Mouse (Mus musculus) urinary bladder, postnatal 4 days (tissue): ENCODE measurements around the gene Gid8.
"Not testable (repeated sequence)": the region's sequence is repeated elsewhere in the genome, so short reads cannot be mapped to it uniquely, and the experiment has no call there.

Experiments used
- DNase-seq, 2 experiments: peaks; one replicate each; pipeline ENCODE4 v3.0.0; 2021 to 2022; ENCODE audit warnings: low spot score in 2 of 2

The Gid8 gene

DNA sequence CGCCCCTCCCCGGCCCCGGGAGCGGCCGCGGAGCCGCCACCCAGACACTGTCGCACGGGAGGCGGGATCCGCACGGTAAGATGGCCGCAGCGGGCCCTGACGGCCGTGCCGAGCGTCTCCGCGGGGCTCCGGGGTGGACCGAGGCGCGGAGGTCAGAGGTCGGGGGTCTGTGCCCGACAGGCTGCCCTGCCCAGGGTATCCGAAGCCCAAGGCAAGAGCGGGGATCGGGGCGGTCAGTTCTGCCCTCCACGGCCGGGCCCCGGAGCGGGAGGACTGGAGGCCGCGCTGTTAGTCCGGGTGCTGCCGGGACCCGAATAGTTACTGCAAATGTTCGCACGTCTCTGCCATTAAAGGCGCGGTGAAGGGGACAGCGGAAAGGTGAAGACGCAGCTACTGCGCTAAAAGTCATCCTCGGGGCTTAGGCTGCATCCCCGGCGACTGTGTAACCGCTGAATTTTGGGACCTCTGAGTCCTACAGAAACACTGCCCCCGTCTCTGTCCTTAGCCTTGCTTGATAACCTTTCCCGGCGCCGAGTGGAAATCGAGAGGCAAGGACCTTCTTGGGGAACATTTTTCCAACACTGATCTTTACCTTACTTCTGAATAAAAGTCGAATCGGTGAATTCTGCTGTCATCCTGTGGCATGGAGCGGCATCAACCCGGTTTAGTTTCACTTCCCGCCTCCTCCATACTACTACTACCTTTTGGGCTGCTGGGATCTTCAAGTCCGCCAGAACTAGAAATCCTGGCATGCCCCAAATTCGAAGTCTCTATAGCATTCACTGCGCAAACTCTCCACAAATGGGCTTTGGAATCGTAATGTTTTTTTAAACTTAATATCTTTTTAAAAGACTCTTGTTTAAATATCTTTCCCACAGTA lies 599 bp downstream of the Gid8 start:
- DNase-seq, result no peak

DNA sequence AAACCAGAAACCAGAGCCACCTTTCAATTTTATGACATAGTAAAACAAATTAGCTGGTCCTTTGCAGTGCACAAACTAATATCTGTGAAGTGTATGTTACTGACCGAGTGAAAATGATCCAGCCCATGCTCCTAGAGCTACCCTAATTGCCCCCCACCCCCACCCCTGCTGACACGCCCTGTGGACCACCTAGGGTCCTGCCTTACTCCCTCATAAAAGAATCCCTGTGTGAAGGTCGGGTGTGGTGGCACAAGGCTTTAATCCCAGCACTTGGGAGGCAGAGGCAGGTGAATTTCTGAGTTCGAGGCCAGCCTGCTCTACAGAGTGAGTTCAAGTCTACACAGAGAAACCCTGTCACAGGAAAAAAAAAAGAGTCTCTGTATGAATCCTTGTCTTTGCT lies 1.6 kb downstream of the Gid8 start:
- DNase-seq, result no peak

DNA sequence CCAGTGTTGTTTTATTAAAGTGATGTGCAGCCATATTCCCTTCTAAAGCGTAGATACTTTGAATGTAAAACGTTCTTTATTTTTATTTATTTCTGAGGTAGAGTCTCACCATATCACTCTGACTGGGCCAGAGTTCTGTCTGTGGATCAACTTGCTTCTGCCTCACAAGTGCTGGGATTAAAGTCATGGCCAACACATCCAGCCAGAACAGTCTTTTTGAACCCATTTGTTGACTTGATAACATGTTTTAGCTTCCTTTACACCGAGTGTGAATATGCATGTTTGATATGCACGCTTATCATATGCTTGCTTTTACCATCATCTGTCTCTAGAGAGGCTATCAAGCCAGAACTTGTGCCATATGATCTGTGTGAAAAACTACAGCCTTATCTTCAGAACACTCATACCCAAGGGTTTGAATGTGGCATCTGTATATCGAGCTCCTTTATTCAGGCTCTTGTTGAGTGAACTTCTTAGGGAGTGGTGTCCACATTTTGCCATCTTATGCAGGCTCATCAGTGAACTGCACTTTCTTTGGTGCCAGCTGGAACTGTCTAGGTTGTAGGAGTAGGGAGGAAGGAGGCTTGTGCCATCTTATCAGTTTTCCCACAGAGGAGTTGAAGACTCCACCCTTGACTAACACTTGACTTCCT lies 2.2 kb downstream of the Gid8 start:
- no peak for DNase-seq

DNA sequence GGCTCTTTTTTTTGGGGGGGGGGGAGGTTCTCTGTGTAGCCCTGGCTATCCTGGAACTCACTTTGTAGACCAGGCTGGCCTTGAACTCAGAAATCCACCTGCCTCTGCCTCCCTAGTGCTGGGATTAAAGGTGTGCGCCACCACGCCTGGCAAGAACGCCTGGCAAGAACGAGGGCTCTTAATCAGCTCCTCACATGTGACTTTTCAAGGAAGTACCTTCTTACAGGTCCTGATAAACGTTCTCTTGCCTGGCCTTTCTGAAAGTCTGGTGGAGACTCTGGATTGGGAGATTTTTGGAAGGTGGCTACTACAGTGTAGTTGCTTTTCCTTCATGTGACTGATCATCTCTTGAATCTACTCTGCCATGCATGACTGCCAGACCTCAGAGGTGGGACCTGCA lies 12.8 kb downstream of the Gid8 start:
- DNase-seq, result not testable (repeated sequence)

DNA sequence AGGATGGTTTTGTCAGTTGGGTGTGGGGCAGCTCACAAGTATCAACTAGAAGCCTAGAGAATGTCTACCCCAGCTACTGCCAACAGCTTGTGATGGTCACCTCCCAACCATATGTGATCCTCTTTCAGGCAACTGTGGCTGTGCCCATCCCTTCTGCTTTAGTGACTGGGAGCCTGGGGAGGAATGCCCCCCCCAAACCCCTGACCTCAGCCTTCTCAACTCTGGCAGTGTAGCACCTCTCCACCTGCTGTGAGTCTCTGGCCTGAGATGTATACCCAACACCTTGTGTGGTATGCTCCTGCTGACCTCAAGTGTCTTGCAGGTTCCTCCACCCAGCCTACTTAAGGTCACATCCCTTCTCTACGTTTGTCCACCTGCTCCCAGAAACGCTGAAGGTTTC lies 13.9 kb downstream of the Gid8 start:
- DNase-seq, result no peak

DNA sequence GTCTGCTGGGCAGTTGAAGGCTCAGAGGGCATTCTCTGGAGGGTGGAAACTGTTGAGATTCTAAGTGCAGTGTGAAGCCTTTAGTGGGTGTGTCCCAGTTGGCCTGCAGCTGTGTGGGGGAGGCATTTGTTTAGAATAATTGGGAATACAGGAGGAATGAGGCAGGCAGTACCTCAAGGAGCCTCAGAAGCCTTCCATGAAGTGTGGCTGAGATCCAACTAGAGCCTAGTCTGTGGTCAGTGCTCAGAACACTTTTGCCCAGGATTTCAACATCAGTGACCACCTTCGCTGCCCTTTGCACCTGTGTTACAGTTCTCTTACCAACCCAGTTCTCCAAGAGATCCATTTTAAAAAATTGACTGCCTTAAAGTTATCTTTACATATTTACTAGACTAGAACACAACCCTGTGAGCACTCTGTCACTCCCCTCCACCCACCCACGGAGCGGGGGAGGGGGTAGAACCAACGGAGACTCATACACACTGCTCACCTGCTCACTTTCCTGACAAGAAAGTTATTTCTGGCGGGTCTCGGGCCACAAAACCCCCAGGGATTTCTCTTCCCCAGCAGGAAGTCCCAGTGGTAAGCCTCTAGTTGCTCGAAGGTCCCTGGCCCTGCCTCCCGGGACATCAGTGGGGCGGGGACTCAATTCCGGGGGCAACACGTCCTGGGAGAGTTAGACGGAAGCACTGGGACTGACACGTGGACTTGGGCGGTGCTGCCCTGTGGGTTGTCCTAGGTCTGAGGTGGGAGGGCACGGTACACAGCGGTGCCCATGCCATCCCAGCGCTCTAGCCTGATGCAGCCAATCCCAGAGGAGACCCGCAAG lies 14.9 kb downstream of the Gid8 start, which contains the start of gene Slc17a9:
Gene Slc17a9, plus strand, starts transcription at position 679 of the 829 bp plus-strand sequence.
- peak in 1 of 2 experiments; percentile 54 for DNase-seq

DNA sequence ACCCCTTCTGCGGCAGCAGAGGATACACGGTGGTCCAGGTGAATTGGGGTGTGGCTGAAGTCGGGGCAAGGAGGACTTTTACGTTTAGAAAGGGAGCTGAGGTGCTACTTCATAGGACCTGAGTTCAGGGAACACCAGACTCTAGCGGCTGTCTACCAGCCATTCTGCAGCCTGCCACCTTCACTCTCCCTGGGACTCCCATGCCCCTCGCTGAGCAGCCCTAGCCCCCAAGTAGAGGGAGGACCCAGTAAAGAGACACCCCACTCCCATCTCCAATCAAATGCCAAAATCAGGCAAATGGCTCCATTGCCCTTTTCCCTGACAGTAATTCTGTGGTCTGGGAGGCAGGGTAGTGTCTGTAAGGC lies 15.5 kb downstream of the Gid8 start:
- DNase-seq, result no peak

DNA sequence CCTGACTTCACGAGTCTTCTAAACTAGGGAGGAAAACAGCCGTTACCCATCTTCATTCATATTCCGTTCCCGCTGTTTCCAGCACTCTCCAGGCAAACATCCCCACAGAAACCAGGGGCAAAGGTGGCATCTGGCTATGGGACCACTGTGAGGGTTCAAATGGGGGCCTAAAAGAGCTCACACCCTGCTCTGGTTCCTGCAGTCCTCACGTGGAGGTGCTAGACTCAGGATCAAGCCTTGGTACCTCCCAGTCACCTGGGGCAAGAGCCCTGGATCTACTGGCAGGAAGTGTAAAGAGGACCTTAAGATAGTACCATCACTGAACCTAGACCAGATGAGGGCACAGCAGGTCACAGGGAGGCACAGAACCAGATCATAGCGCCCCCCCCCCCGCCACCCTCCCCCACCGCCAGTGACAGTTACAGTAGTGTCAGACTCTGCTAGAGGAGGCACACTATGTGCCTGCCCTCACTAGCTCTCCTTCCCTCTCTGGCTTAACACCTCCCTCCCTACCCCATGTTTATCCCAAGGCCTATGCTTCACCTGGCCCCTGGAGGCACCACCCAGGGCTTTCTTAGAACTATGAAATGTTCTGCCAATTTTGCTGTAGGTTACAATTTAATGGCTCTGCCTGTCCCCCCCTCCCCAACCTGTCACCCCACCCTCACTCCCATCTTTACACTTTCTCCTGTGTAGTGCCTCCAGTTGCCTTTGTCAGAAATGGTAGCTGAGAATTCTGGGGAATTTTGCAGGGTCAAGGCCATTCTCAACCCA lies 16.1 kb downstream of the Gid8 start:
- DNase-seq, result no peak

DNA sequence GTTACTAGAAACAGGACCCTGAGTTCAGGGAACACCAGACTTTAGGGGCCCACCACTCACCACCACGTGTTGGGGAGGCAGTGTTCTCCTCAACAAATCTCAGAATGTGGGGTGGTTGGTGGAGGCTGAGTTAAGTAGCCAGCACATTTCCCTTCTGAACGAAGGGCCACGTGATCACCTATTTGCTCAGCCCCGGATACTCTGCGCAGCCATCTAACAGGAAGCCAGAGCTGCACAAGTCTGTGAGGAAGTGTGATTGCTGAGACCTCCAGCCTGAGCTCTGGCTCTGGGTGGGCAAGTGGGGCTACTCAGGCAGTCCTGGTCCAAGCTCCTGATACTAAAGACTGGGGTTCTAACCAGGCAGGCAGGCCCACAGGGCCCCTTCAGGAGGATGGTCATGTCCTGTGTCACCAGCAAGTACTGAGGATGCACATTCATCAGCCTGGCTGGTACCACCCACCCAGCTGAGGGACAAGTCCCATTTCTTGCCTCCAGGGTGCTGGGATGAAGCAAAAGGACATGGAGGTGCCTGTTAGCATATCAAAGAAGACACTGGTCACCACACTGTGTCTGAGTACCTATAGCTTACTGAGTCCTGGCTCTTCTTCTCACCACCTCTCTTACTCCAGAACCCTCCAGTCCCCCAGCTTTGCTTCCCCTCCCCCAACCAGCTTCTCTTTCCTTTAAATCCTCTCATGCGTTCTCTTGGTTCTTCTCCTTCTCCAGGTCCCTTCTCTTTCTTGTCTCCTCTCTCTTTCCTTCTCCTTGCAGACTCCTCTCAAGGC lies 16.9 kb downstream of the Gid8 start:
- no peak for DNase-seq

DNA sequence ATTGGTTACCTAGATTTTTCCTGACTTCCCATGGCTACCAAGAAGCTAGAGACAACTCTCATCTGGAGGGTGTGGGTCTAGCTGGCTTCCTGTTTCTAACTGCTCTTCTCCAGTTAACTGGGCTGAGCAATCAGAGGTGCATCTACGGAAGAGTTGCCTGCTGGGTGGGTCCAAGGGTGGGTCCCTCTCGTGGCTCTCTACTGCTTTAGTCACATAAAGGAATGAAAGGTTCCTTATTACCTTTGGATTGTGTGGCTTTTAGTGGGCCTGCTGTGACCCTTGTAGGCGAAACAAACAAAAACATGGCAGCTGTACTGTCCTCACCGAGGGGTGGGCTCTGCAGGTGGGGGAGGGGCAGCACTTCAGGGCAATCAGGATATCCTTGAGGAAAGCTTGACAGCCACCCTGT lies 17.7 kb downstream of the Gid8 start:
- no peak for DNase-seq

DNA sequence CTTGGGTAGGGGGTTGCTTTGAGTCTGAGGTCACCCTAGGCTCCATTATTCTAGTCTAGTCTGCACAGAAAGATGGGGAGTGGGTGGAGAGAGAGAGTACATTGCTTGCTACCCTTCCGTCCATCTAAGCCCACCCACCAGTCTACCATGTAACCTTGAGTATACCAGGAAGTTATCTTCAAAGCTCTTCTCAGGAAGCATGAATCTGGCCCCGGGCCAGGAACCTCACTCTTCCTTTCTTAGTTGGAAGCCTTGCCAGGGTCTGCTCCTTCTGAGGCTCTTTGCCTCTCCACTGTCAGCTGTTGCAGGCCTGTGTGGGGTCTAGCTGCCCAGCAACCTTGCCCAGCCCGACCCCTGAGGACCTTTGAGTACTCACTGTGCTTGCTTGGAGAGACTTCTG lies 21.1 kb downstream of the Gid8 start:
- DNase-seq, result no peak

DNA sequence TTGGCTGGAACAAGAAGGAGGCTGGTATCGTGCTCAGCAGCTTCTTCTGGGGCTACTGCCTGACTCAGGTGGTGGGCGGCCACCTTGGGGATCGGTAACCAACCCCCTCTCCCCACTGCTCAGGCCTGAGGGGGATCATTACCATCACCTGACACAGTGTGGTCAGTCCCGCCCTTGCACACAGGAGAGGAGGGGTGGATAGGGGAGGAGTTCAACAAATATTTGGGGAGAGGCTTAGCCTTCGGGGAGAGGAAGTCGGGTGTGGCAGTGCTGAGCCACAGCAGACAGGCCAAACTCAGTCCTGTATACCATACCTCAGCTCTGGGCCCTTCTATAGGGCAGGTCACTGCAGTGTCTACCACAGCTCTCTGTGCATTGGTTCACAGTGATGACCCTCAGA lies 22.1 kb downstream of the Gid8 start:
- DNase-seq, result no peak

DNA sequence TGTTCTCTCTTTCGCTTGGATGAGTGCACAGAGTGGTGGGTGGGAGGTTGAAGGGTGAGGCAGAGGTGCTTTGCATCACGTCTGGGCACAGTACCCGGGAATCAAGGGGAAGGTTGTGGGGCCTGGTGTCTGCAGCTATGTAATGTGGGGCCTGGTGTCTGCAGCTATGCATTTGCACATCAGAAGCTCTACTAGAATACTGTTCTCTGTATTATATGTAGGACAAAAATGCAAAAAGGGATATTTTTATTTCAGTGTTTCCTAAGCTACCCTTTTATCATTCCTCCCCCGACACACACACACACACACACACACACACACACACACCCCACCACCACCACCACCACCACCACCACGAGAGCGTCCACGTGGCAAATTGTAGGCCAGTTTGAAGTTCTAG lies 25.3 kb downstream of the Gid8 start:
- no peak for DNase-seq

DNA sequence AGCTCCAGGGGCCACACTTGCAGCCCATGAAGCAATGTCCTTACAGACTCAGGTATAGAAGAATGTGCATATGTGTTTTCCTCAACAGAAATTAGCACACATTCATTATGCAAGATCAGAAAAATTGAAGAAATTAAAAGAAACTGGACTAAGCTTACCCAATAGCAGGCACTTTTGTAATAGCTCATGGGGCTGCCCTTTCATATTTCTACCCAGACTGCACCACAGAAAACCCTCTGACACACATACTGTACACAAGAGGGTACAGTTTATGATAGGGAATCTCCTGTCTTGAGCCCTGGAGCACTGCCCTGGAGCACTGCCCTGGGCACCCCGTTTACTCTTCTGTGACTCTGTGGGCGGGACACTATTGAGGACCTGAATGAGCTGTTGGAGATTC lies 28.1 kb downstream of the Gid8 start:
- no peak for DNase-seq

DNA sequence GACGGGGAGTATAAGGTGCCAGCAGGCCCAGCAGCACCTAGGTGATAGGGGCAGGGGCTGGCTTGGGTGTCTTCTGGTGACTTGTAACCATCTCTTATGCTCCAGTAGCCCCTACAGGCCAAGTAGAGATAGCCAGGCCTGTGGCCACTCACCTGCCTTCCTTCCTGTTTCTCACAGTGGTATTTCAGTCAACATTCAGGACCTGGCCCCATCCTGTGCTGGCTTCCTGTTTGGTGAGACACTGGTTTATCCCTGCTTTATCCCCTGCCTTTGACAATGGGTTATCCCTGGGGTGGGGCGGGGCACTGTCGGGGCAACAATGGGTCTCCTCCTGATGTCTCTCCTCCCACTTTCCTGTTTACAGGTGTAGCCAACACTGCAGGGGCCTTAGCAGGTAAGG lies 30.4 kb downstream of the Gid8 start:
- no peak for DNase-seq

DNA sequence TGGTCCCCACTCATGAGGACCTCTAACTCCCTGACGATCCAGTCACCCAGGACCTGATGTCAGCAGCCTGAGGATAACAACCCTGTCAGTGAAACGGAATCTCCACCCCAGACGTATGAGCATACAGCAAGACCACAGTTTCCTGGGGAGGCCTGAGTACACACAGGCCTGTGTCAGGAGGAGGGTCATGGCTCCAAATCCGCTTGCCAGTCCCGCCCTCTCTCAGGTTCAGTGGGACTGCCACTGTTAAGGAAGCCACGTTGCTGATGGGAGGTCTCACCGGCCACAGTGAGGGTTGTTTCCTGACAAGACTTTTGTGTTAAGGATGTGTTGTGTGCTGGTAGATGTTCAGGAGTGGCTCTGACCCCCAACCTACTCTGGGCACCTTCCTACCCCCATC lies 31.5 kb downstream of the Gid8 start:
- DNase-seq, result no peak

DNA sequence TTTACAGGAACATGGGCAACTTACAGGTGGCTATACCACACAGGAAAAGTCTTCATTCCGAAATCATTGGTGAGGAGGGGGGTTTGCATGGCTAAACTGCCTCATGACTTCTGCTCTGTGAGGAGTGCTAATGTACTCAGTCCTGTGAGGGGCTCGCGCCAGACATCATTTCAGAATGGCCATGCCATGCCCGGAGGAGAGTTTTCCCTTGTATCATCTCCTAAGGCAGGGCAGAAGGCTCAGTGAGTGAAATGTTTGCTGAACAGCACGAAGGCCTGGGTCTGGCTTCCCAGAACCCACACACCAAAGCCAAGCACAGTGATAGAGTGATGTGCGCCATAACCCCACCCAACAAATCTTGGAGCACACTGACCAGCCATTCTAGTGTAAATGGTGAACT lies 32.9 kb downstream of the Gid8 start:
- DNase-seq, result no peak

DNA sequence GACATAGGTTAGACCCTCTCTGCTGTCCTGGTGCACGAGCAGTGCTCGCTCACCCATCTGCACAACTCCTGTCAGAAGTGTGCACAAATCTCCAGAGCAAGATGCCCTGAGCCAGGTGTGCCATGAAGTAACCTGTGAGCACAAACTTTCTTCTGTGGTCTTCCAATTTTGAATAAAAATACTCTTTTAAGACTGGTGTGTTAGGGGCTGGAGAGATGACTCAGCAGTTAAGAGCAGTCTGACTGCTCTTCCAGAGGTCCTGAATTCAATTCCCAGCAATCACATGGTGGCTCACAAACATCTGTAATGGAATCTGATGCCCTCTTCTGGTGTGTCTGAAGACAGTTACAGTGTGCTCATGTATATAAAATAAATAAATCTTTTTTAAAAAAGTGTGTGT lies 33.4 kb downstream of the Gid8 start:
- no peak for DNase-seq

DNA sequence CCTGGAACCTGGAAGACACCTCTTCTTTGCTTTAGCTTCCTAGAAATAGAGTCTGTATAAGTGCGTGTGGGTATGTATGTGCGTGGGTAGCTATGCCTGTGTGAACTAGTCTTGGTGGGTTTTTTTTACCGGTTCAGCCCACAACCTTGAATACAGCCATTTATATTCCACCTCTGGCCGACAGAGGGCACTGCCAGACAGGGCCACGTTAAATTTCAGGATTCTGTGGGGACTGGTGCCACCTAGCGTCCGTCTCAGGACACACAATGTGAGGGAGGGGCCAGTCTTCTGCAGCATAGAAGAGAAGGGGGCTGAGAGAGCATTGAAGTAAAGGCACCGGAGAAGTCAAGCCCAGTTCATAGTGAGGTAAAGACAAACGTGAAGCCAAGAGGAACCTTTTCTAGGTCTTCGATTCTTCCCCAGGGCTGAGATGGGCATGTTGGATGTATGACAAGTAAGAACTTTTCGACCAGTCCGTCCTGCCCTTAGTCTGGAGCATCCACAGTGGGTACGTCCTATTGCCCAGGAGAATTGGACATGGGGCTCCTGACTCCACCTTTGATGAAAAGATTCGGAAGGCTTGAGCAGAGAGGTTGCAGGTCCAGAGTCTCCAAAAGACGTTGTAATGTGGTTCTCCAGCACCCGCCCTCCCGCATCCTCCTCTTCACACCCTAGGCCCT lies 35.5 kb downstream of the Gid8 start:
- peak; percentile 71 to 86 for DNase-seq

DNA sequence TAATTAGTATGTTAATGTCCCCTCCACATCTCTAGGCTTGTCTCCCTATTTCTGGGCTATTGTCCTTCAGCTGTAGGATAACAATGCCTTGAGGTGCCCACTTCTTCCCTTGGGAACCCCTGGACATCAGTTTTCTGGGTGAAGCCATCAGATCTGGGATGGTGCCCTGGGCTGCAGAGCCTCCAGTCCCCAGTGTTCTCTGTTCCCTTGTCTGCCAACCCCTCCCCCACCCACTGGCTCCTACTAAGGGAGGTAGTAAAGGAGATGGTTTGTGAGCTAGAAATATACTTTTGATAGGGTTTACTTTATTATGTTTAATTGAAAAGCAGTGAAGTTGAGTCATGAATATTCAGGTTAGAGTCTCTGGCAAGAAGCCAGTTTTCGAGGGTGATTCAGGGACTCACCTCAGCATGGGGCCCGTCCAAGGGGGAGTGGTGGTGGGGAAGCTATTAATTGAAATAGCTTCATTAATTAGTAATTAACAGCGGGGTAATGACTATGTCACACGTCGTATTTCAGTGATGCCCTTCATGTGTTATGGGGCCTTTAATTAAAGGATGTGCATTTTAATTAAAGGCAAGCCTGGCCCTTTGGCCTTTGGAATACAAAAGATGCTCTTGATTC lies 36.8 kb downstream of the Gid8 start:
- no peak for DNase-seq
